Mouse (Mus musculus): Measurements from ENCODE around the gene Gm5065. TPM values are rescaled to one million over a fixed set of nuclear protein-coding genes. Genes with fewer than 3 reads are reported as not detected.

Gene Gm5065
- not detected in 2 replicates for polyA plus RNA-seq (2015; fragmentation: Nextera tagmentation; extraction: Ambion mirVana)

DNA sequence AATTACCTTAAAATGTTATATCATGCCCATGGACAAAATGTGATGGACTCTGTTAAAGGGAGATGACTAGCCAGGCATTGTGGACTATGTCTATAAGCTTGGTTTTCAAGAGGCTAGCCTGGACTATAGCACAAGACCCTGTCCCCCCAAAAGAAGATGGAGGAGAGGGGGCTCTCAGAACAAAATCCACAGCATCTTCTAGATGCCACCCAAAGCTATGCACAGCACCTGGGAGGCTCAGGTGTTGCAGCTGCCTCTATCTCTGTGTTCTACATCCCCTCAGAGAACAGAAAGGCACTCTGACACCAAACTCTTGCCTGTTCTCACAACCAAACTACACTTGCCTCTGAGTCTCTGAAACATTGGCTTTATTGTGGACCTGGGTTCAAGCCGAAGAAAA, at the start of gene Gm5065:
TSS of gene Gm5065 (plus strand) at position 301 of the 400 bp plus-strand sequence.
- Histone ChIP-seq H3K27me3 (no peaks in the 10 kb centered on the region), H3K27ac (no peak within 1 kb of the TSS), H3K4me2 (no peak within 1 kb of the TSS), H3K9me3 (replicated peaks) (peaks cover 22% of the 10 kb centered on the region), H3K4me1 (no peaks in the 10 kb centered on the region), H3K4me3 (replicated peaks) (no peak within 1 kb of the TSS), H3K36me3 (no peaks in the 10 kb centered on the region), H3K9ac (no peak within 1 kb of the TSS)
- WGBS: 79% methylated on average over 1 of the region's 1 CpGs
- ATAC-seq (replicated peaks; ENCODE audit: low FRiP score): no peak

DNA sequence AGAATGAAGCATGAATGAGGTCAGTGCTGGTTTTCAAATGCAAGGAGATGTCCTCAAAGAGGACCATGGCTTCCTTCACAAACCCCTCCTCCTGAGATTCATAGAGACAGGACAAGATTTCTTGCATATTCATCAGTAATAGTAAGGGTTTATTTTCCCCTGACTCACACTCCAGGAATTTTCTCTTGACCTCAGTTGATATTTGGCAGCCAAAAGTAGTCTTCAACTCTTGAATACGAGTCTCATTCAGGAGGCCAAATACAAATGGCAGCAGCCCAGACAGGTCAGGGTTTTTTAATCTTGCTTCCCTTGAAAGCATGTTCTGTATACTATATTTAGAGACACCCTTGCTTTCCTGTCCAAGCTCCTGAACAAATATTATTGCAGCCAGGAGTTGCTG, 22.8 kb upstream of the Gm5065 start:
- Histone ChIP-seq H3K4me2 (no peak overlapping the region), H3K4me3 (replicated peaks) (no peak overlapping the region), H3K27me3 (no peaks in the 10 kb centered on the region), H3K4me1 (no peaks in the 10 kb centered on the region), H3K36me3 (no peaks in the 10 kb centered on the region), H3K27ac (no peak overlapping the region), H3K9ac (no peak overlapping the region), H3K9me3 (replicated peaks) (peaks cover 9% of the 10 kb centered on the region)
- WGBS: 69% methylated on average over 1 of the region's 1 CpGs
- ATAC-seq (replicated peaks; ENCODE audit: low FRiP score): no peak

DNA sequence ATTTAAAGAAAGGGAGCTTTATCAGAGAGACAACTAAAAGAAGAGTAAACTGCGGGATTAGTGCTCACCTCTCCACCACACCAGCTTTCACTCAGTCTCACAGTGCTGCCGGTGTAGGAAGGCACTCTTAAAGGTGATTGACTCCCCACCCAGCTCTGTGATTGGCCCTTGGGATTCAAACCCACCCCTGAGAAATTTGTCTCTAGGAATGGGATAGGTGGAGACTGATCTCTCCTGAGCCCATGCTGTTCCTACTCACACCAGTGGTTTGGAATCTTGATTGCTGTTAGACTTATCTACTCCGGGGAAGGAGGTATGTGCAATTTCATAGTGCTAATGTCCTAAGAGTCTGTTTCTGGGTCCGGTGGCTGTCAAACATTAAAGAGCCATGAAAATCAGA, 598 bp downstream of the Gm5065 start, which contains the start of gene Nlrp2:
TSS of gene Nlrp2 (minus strand) at position 101 of the 400 bp plus-strand sequence.
- H3K4me2 ChIP-seq: no peak within 1 kb of the TSS
- no peak within 1 kb of the TSS for H3K9ac ChIP-seq
- no peak for ATAC-seq (replicated peaks; ENCODE audit: low FRiP score)
- peaks cover 24% of the 10 kb centered on the region for H3K9me3 ChIP-seq (replicated peaks)
- H3K27me3 ChIP-seq: no peaks in the 10 kb centered on the region
- no peak within 1 kb of the TSS for H3K4me3 ChIP-seq (replicated peaks)
- no peaks in the 10 kb centered on the region for H3K4me1 ChIP-seq
- 79% methylated on average over 4 of the region's 4 CpGs for WGBS
- no peak within 1 kb of the TSS for H3K27ac ChIP-seq
- H3K36me3 ChIP-seq: no peaks in the 10 kb centered on the region

DNA sequence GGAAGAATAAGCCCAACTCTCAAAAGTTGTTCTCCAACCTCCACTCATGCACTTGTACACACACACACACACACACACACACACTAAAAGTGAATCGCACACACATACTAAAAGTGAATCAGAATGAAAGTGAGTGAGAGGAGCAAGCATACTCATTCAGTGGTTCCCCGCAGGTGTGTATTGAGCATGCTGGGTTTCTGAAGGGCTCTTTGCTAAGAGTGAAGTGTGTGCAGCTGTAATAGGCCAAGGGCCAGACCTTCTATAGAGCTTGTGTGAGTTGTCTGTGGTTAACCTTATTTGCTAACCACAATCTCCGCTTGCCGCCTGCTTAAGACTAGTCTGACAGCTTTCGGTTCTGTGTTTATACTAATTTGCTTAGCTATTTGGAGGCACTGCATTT, 13.3 kb downstream of the Gm5065 start:
- no peak for ATAC-seq (replicated peaks; ENCODE audit: low FRiP score)
- H3K4me1 ChIP-seq: no peaks in the 10 kb centered on the region
- no peaks in the 10 kb centered on the region for H3K36me3 ChIP-seq
- no peak overlapping the region for H3K9ac ChIP-seq
- no peaks in the 10 kb centered on the region for H3K27me3 ChIP-seq
- H3K4me2 ChIP-seq: no peak overlapping the region
- no peak overlapping the region for H3K27ac ChIP-seq
- 94% methylated on average over 5 of the region's 5 CpGs for WGBS
- peaks cover 7% of the 10 kb centered on the region; the same call in 1 of the 2 replicates for H3K9me3 ChIP-seq (replicated peaks)
- no peak overlapping the region for H3K4me3 ChIP-seq (replicated peaks)

DNA sequence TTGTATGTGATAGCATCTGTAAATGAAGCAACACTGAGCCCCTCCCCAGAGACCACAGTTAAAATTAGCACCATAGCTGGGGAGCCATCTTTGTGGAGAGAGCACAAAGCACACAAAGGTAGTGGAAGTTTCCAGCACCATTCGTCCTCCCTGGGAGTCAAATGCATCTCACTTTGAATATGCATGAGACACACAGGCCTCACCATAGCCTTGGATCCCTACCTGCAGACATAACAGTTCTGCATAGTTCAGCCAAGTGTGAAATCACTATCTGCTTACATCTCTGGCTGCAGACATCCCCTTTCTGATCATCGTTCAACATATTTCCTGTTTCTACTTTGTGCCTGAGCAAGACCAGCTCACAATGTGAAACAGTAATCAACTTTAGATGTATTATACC, 16.4 kb downstream of the Gm5065 start:
- Histone ChIP-seq H3K36me3 (no peaks in the 10 kb centered on the region), H3K4me2 (no peak overlapping the region), H3K4me3 (replicated peaks) (no peak overlapping the region), H3K27me3 (no peaks in the 10 kb centered on the region), H3K4me1 (no peaks in the 10 kb centered on the region), H3K9me3 (replicated peaks) (peaks cover 7% of the 10 kb centered on the region; the same call in 1 of the 2 replicates), H3K9ac (no peak overlapping the region), H3K27ac (no peak overlapping the region)
- no peak for ATAC-seq (replicated peaks; ENCODE audit: low FRiP score)
- 75% methylated on average over 2 of the region's 2 CpGs for WGBS

DNA sequence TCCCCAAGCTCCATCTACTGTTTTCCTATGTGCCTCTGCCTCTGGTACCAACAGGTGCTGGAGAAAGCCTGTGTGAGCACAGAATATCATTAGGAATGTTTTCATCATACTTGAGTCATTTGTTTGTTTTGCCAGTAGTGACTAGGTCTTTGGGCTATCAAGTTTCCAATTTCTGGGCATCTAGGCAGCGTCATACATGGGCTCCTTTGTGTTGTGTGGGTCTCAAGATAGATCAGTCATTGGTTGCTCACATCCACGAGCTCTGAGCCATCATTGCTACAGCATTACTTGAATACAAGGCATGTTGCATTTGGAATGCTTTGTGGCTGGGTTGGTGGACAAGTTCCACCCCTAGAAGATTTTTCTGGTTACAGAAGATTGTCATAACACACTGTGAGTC, 55.9 kb downstream of the Gm5065 start:
- Histone ChIP-seq H3K36me3 (no peaks in the 10 kb centered on the region), H3K4me3 (replicated peaks) (no peak overlapping the region)
- ATAC-seq (replicated peaks; ENCODE audit: low FRiP score): no peak

More for the DNA sequence above, 55.9 kb downstream of the Gm5065 start:
- no peak overlapping the region for H3K4me2 ChIP-seq
- H3K9me3 ChIP-seq (replicated peaks): 0 out of 2 replicates have a peak, but pooled peaks cover 3% of the 10 kb centered on the region
- no peak overlapping the region for H3K9ac ChIP-seq
- H3K4me1 ChIP-seq: no peaks in the 10 kb centered on the region
- no peak overlapping the region for H3K27ac ChIP-seq
- H3K27me3 ChIP-seq: no peaks in the 10 kb centered on the region
- 38% methylated on average over 2 of the region's 2 CpGs for whole genome bisulfite sequencing

Other genes with a start within 250 kb of the Gm5065 start
- not detected in 2 replicates for gene Rfpl4, start 233.6 kb upstream of the Gm5065 start, polyA plus RNA-seq (2015; fragmentation: Nextera tagmentation; extraction: Ambion mirVana)
- gene Rasl2-9, start 224.6 kb upstream of the Gm5065 start, polyA plus RNA-seq (2015; fragmentation: Nextera tagmentation; extraction: Ambion mirVana): 0.54 TPM in 1 of 2 replicates, not detected in the other
- gene Vmn1r55, start 200.9 kb upstream of the Gm5065 start, polyA plus RNA-seq (2015; fragmentation: Nextera tagmentation; extraction: Ambion mirVana): not detected in 2 replicates
- gene Vmn1r56, start 153.8 kb upstream of the Gm5065 start, polyA plus RNA-seq (2015; fragmentation: Nextera tagmentation; extraction: Ambion mirVana): not detected in 2 replicates
- gene Vmn1r57, start 132.0 kb upstream of the Gm5065 start, polyA plus RNA-seq (2015; fragmentation: Nextera tagmentation; extraction: Ambion mirVana): not detected in 2 replicates
- not detected in 2 replicates for gene Nlrp2, start 498 bp downstream of the Gm5065 start, polyA plus RNA-seq (2015; fragmentation: Nextera tagmentation; extraction: Ambion mirVana)
- not detected in 2 replicates for gene Vmn1r58, start 62.9 kb downstream of the Gm5065 start, polyA plus RNA-seq (2015; fragmentation: Nextera tagmentation; extraction: Ambion mirVana)
- not detected in 2 replicates for gene Vmn1r59, start 106.2 kb downstream of the Gm5065 start, polyA plus RNA-seq (2015; fragmentation: Nextera tagmentation; extraction: Ambion mirVana)
- not detected in 2 replicates for gene Vmn2r28, start 143.4 kb downstream of the Gm5065 start, polyA plus RNA-seq (2015; fragmentation: Nextera tagmentation; extraction: Ambion mirVana)
- not detected in 2 replicates for gene Vmn1r60, start 196.8 kb downstream of the Gm5065 start, polyA plus RNA-seq (2015; fragmentation: Nextera tagmentation; extraction: Ambion mirVana)

Measured in kidney, embryonic 15.5 days (tissue).